Mouse (Mus musculus): ENCODE measurements around the gene Ggt7.
"Not testable (repeated sequence)": the region's sequence is repeated elsewhere in the genome, so short reads cannot be mapped to it uniquely, and the experiment has no call there.

Ggt7 gene

DNA sequence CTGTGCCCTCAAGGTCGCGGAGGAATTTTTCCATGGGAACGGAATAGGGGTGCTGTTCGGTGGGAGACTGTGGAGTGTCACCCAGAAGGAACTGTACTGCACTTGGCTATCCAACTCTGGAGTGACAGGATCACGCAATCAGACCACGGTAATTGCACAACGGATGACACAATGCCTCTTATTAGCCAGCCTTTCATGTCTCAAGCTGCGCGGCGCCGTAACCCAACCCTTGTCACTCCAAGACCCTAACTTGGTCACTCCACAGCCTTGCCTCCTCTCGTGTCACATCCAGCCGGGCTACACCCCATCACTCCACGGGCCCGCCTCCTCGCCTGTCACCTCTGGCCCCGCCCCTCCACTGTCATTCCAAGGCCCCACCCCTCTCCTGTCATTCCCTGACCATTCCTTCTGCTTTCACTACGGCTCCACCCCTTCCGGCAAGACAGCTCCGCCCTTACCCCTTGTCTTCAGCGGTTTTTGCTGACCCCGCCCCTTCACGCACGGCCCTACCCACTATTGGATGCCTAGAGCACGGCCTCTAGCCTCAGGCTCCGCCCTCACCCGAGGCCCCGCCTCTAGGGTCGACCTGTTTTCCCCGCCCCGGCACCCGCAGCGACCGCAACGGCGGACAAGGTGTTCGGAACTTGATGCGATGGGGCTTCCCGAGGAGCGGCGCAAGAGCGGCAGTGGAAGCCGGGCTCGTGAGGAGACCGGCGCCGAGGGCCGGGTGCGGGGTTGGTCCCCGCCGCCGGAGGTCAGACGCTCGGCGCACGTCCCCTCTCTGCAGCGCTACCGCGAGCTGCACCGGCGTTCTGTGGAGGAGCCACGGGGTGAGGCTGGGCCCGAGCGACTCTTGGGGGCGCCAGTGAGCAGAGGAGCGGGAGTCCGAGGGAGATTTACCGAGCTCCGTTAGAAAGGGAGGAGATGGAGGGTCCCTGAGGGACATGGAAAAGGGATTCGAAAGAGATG lies at the start of gene Ggt7, which contains the start of gene Acss2:
Gene Ggt7 (minus strand): TSS at position 783 of the 969 bp plus-strand sequence.
Gene Acss2 (plus strand): TSS at position 494 of the 969 bp plus-strand sequence.
- peak; percentile 99 for DNase-seq

DNA sequence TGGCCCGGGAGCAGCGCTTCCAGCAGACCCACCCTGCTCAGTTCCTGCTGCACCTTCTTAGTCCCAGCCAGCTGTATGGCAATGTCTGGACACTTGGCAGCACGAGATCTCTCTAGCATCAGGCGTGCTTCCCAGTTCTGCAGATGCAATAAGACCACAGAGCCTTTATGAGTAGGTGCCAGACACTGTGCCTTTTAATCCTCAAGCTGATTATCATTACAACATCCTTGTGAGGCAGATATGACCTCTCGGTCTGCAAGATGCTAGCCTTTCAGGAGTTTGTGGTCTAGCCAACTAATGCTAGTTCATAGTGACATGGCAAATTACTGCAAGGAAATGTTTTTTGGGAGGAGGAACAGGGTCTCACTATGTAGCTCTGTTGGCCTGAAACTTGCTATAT lies 49.7 kb upstream of the Ggt7 start:
- DNase-seq = no peak

DNA sequence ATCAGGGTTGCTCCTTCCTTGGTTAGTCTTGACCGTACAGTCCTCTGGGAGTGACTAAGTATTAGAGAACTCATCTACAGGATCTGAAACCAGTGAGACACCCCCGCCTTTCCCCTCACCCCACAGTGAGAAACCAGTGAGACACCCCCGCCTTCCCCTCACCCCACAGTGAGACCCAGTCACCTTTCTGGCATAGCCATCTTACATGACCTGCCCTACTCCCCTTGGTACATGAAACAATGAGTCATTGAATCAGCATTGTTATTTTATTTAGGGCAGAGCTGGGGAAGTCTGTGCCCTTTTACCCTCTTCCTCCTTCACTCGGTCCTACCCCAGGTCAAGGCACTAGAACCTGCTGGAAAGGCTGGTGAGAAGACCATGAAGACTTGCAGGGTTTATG lies 44.9 kb upstream of the Ggt7 start:
- no peak for DNase-seq

DNA sequence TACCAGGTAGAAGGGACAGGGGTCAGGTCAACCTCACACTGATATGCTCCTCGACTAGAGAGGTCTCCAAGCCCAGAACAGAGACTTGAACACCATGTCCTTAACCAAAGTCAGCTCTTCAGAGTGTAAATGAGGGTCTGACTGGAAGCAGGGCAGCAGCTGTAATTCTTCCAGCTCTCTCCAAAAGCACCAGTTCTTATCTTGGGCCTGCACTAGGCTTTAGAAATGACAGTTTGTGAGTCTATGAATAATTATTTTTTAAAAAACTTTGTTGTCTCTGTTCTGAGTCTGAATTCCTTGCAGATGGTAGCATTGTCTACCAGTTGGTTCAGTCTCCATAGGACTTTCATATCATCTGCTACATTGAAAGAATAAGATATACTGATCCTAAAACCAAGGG lies 44.2 kb upstream of the Ggt7 start:
- no peak for DNase-seq

DNA sequence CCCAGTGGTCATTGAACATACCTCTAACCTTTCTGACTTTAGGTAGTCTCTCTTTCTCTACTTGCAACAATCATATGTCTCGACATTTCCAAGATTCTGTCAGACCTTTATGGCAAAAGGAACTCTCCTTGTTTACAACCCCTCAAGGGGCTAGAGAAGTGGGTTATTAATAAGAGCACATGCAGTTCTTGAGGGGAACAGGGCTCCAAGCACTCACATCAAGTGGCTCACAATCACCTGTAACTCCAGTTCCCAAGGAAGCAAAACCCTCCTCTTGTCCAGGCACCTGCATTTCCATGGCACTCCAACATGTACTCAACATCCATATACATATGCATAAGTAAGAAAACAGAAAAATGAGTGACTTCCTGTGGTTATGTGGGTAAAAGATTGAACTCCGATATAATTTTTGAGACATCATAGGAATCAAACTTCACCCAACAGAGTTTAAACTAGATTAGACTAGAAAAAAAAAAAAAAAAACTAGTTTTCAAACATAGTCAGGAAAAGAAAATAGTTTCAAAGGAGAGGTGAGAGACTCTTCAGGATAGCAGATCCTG lies 36.5 kb upstream of the Ggt7 start:
- no peak for DNase-seq

DNA sequence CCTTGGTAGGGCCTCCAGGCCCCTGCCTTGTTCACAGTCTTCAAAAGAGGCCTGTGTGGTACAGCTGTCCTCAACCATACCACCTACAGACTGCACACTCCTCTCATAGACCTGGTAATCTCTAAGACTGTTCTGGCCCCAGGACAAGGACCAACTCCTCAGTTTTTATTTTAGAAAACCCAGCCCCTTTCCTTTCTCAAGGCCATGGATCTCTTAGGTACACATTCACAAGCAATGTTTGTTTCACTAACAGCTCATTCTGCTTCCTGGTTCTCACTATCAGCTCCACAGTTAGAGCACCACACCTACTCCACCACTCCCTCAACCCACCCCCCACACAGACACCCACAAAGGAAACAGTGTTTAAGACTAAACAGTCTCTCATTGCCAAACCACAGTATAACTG lies 34.9 kb upstream of the Ggt7 start:
- DNase-seq = no peak

DNA sequence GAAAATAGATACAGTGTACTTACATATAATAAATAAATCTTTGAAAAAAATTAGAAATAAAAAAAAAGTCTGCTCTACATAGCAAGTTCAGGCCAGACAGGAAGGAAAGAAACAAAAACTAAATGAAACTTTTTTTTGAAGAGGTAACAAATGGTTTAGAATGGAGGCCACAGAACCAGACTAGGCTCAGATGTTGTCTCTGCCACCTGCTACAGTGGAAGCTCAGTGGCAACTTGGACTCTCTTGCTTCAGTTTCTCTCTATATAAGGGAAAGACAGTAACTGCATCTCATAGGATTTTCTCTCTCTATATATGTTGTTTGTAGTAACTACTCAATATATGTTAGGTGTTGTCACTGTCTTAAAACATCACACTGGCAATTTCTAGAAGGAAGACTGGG lies 34.3 kb upstream of the Ggt7 start:
- no peak for DNase-seq

DNA sequence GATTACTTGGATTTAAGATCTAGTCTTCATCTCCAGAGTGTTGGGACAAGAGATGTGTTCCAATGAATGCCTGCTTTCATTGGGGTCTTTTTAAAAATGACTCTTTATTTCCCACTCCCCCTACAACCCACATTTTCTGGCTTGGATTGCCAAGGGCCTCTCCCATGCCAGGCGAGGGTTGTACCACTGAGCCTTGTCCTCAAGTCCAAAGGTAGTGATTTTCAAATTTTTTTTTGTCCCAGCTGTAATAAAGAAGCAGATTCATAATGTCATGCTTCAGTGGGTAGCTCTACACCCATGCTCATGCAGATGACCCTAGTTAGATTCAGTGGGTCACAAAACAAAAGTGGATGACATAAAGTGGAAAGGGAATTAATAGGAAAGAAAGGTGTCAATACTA lies 28.9 kb upstream of the Ggt7 start:
- DNase-seq = no peak

DNA sequence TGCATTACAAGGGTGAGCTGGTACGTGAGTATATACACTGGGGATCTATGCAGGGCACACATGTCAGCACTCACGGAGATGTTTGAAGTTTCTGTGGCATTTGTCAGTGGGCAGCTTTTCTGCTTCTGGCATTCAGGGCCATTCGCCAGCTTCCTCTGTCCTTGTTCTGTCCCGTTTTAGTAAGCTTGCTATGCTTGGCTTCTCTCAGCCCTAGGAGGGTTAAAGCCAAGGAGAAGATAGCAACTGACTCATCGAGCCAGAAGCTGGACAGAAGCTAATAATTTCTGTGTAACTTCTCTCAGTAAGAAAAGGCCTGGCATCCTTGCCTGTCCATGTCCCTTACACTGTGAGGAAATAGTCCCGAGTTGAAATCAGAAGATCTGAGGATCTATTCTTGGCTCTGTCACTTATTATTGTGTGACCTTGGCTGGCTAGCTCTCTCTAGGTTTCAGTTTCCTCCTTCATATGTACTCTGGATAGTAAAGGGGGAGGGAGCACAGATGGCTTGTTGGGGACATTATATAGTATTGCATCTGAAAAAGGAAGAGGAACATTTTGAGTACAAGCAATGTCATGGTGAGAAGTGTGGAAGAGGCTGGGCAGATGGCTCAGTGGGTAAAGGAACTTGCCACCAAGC lies 22.9 kb upstream of the Ggt7 start:
- no peak for DNase-seq

DNA sequence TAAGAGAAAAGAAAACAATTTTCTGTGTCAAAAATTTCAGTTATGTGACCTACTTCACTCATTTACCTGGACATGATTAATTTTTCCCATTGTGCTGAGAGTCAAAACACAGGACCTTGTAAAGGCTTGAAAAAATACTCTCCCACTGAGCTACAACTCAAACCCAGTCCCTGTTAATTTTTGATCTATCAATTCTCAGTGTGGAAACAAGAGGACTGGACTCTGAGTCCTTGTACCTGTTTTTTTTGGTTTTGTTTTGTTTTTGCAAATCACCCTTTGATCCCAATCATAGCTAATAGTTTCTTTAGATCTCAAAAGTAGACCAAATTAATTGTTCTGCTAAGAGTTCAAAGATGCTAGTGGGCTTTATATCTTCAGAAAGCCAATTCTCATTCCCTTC lies 21.7 kb upstream of the Ggt7 start:
- no peak for DNase-seq

DNA sequence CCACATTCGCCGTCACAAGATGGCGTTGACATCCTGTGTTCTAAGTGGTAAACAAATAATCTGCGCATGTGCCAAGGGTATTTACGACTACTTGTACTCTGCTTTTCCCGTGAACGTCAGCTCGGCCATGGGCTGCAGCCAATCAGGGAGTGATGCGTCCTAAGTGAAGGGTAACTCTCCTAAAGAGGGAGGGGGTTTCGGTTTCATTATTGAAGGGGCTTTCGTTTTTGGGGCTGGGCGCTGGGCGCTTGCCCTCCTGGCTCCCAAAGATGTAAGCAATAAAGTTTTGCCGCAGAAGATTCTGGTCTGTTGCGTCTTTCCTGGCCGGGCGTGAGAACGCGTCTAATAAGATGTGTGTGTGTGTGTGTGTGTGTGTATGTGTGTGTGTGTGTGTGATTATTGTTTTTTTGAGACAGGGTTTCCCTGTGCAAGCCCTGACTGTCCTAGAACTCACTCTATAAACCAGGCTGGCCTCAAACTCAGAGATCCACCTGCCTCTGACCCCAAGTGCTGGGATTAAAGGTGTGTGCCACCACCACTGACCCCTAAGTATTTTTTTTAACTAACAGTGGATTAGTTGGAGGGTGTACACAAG lies 20.5 kb upstream of the Ggt7 start:
- DNase-seq = not testable (repeated sequence)

DNA sequence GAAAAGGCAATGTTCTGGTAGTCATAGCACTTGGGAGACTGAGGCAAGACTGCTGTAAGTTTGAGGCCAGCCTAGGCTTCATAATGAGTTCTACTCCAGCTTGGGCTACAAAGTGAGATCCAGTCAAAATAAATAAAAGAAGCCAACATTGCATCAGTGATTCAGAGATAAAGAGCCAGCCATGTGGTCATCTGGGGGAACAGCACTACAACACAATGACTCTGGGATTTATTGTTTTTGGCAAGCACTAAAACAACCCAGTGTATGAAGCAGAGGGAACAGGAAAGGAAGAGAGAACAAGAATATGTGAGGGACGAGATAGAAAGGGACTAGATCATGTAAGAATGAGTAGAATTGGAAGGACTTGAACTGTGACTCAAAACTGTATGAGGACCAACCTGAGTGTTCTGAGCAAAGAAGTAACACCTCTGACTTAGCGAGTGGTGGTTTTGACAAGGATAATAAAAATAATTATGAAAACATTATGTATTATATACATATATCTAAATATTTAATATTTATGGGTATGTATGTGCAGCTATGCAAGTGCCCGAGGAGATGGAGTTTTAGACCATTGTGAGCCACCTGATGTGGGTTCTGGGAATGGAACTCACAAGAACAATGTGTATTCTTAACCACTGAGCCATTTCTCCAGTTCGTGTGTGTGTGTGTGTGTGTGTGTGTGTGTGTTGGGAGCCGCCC lies 19.9 kb upstream of the Ggt7 start:
- no peak for DNase-seq

DNA sequence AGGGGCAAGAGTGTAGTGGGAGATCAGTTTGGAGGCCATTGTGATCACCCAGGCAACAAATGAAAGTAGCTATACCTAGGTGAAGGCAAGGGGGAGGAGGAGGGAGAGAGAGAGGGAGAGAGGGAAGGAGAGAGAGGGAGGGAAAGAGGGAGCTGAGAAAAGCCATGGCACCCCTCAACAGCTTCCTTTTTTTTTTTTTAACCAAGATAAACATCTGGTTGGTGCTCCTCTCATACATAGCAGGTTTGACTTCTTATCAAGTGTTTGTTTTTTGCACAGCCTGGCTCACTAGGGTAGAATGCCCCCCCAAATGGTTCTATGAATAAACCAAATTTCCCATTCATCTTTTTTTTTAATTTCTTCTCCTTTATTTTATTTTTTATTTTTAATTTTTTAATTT lies 18.3 kb upstream of the Ggt7 start:
- DNase-seq = no peak

DNA sequence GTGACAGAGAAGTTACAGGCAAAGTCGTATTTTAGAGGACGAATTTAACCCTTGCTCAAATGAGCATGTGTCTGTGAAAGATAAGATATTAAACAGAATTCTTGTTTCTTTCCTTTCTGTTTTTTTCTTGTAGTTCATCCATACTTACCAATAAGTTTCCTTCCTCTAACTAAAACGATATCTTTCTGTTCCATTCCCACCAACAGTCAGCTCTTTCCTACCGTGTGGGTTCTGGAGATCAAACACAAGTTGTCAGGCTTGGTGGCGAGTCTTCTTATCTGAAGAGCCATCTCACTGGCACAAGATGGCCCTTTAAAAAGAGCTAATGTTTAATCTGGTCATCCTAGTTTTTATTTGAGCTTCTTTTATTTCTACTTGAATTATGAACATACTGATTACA lies 9.3 kb upstream of the Ggt7 start:
- DNase-seq = no peak

DNA sequence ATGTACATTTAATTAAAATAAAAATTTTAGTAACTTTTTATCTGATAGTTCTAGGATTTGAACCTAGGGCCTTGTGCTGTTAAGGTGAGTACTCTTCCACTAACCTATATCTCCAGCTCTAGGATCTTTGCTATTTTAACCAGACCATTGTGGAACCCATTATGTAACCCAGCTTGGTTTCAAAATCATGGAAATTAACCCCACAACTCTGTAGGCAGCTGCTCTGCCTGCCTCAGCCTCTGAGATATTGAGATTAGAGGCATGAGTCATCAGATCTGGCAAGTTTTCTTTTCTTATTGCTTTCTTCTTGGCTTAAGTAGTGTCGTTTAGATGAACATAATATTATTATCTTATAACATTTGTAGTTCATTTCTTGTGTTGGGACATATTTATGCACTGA lies 6.3 kb upstream of the Ggt7 start:
- DNase-seq = no peak

DNA sequence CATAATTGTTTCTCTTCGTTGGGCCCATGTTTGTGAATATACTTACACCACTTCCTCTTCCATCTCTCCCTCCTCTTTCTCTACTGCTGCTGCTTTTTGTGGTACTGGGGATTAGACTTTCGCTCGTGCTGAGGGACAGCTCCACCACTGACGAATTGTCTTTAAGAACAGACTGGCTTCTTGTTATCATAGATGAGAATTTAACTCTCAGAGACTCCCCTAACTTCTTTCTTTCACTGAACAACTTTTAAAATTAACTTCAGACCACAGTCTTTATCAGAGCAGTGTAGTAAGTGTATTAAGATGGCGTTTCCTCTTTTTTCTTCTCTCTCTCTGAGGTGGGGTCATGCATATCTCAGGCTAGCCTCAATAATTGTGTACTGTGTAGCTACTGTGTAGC lies 5.7 kb upstream of the Ggt7 start:
- DNase-seq = no peak

DNA sequence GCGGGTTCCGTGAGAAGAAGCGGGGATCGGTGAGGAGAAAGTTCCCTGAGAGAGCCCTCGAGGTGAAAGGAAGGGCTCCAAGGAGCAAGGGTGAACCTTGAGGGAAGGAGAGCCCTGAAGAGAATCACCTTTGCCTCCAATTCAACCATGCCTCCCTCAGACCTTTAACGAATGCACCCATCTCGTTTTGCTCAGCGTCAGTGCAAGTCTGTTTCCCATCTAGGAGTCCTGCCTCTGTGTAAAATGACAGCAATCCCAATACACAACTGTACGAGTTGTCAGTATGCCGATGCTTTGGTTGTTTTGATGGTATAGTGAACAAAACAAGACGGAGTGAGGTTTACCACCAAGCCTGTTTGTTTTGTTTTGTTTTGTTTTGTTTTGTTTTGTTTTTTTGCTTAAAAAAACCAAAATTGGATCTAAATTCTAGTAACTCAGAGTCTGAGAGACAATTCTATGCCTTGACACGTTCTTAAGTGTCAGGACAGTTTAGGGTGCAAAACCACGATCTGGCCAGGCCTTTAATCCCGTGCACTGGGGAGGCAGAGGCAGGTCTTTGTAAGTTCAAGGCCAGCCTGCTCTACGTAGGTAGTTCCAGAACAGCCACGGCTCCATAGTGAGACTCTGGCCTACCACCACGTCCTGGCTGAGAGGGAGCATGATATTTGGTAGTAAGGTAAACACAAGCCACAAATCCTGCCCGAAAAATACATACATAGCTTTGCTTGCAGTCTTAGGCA lies 664 bp upstream of the Ggt7 start:
- DNase-seq = no peak

DNA sequence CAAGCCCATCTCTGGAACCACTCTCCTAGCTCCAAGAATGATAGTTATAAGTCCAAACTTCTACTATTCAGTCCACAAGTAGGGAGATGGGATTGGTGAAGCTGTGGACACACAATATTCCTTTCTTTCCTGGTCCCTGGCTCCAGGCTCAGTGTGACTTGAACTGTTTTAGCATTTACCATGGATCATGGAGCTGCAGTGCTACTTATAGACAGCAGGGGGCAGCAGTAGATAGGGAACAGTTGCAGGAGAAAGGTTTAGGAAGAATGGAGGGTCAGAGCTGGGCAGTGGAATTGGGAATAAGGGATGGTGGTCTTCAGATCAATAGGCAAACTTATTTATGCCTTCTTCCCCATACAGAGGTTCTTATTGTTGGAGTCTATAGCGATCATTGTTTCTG lies 2.1 kb downstream of the Ggt7 start:
- peak; percentile 83 for DNase-seq

DNA sequence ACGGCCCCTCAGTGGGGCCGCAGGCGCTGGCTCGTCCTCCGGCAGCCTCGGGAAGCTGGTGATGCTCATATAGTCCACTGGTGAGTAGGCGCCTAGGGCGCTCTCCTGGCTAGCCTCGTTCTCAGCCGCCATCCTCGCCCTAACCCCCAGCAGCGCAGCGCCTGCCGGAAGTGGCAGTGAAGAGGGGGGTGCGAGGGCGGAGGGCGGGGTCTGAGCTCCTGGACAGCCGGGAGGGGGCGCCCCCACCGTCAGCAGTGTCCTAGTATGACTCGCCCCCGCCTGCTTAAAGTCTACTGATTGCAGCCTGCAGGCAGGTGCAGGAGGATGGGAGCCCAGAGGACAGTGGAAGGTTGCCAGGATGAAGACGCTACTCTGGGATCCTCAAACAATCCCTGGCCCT lies 3.4 kb downstream of the Ggt7 start:
- DNase-seq = peak; percentile 85

DNA sequence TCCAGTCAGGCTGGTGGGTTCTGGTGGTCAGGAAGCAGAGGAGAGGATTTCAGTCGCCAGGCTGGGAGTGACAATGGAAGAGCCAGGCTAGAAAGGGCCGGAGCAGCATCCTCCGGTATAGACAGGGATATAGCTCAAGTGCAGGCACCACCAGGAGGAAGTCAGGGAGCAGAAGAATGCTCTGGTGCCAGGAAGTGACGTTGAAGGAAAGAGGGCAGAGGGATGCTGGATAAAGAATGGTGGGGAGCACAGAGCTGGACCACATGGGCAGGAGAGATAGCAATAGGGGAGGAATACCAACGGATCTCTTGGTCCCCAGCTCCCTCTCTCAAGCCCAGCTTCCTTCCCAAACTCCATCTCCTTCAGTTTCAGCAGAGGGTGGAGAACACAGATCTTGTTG lies 4.5 kb downstream of the Ggt7 start:
- no peak for DNase-seq

DNA sequence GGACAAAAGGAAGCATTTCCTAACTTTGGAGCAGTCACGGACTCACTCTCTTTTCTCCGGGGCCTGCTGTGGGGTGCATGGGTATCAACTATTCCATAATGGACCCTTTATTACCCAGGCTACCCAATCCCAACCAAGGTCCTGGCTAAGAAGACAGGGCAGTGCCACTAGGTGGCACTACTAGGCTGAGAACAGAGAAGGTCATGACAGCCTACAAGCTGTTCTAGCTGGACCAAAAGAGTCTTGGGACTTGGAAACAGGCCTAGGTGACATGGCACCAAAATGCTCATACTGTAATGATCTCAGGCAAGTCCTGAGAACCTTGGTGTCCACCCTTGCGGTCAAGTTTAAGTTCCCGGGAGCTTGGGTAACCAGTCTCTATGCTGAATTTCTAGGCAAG lies 5.6 kb downstream of the Ggt7 start:
- DNase-seq = peak; percentile 79
